Mouse (Mus musculus) thymus, postnatal 10 days (tissue): ENCODE results near the gene Ets1.
A peak's percentile ranks its signal among the peaks of the same experiment; 100 is the strongest.

Experiments used
- DNase-seq, 2 experiments: peaks; one replicate each; pipeline ENCODE4 v3.0.0; 2021; ENCODE audit warnings: low spot score in 2 of 2

Ets1 gene

GRCm38 (mm10) chr9:32710987-32711652, 75.1 kb downstream of the Ets1 start:
- DNase-seq = no peak

GRCm38 (mm10) chr9:32711768-32712167, 75.7 kb downstream of the Ets1 start:
- DNase-seq = no peak

DNA sequence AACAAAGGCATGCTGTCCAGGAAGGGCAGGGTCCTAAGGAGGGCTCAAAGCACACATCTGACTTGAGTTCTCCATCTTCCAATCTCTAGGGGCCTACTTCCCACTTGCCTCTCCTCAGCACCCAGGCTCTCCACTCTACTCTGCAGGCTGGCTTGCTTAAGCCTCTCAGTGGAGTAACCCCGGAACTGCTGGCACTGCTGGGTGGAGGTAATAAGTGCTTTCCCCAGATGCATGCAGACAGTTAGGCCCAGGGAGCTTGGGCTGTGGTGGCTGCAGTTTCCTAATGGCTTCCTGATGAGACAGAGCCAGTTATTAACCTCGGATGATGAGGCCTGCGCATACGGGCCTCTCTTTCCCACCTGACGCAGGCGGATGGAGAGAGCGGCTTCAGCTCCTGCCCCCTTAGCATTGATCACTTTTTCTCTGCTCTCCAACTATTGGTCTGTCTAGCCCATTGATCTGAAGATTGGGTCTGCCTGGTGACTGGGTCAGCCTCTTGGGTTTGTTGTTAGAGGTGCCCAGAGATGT, 76.4 kb downstream of the Ets1 start:
- no peak for DNase-seq

- no peak for DNase-seq
These were observed 77.1 kb downstream of the Ets1 start for GRCm38 (mm10) chr9:32713106-32713505.

GRCm38 (mm10) chr9:32713790-32714189, 77.8 kb downstream of the Ets1 start:
- no peak for DNase-seq

- DNase-seq = no peak
These were observed 78.5 kb downstream of the Ets1 start for GRCm38 (mm10) chr9:32714487-32714886.

DNA sequence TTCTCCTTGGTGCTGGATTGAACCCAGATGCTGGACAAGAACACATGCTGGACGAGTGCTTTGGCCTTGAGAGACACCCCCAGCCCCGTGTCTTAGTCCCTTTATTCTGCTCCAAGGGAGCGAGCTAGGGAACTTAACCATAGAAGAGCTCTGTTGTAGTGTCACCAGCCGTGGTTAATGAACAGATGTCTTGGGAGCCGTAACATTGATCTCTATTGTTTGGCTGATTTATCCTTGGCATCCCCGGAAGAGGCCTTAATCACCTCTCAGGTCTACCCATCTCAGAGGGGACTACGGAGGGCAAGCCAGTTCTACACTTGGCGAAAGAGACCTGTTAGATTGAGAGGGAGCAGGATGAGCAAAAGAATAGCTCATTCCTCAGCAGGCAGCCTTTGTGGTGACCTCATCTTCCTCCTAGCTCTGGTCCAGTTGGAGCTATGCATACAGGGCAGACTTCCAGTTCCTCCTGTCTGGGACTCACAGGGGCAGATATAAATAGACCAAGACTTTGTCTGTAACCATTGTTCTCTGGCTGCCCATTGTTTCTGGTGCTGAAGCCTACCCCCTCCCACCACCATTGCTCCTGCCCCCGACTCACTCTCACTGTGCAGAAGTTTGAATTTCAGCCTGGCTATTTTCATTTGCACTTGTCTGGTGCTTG, 79.9 kb downstream of the Ets1 start:
- DNase-seq = no peak

DNA sequence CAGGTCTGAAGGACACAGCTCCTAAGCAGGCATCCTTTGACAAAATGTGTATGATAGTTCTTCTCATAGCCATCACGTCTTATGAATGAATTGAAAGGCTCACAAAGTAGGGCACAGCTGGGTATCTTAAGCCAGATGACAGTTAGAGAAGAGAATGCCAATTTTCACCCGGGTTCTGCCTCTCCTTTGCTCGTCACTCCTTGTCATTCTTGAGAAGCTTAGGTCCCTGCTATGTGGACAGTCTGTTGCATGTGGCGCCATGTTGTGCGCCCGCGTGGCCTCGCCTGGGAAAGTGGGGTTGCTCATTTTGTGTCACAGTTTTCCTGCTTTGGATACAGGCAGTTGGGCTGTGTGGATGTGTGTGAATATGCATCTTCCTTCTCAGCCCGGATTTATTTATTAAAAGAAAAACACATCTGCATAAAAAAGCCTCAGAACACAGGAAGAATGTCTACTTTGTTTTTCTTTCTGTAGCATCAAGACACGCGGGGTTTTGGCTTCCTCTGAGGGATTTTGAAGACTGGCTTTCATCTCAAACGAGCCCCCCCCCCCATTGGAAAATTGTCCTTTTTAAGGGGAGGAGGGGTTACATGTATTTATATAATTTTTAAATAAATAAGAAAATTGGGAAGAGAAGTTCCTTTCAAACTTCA, 81.4 kb downstream of the Ets1 start:
- peak in 1 of 2 experiments; percentile 51 for DNase-seq

- no peak for DNase-seq
These were observed 82.2 kb downstream of the Ets1 start for GRCm38 (mm10) chr9:32717931-32718820.

GRCm38 (mm10) chr9:32718868-32719267, 82.8 kb downstream of the Ets1 start:
- DNase-seq = no peak

- DNase-seq = no peak
These were observed 83.9 kb downstream of the Ets1 start for GRCm38 (mm10) chr9:32719941-32720263.

DNA sequence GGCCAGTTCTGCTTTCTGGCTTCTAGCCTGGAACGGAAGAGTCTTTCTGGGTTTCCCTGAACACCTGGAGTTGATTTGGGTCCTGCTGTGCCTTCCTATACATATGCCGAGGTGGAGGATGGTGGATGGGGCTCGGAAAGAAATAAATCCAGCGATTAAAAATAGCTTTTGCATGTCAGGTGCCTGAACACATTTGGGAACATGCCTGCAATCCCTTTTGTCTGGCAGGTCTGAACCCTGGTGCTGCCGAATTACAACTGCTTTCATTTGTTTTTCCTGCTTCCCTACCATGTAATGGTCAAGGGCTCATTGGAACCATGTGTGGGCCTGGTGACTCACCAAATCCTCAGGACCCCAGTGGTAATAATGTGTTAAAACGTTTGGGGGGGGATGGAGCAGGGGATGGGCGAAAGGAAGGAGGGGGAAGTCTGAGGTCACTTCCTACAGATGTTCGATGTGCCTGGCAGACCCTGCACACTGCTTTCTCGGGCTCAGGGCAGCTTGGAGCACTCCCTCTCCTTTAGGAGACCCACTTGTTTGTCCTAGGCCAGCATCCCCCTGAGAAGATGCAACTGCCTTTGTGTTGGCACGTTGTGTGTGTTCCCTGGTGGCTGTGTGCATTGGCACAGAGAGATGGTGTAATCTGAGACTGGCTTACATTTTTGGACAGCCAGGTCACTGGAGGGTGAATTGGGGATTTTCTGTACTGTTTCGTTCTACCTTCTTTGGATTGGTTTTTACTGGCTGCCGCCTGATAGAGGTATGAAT, 84.4 kb downstream of the Ets1 start:
- no peak for DNase-seq

DNA sequence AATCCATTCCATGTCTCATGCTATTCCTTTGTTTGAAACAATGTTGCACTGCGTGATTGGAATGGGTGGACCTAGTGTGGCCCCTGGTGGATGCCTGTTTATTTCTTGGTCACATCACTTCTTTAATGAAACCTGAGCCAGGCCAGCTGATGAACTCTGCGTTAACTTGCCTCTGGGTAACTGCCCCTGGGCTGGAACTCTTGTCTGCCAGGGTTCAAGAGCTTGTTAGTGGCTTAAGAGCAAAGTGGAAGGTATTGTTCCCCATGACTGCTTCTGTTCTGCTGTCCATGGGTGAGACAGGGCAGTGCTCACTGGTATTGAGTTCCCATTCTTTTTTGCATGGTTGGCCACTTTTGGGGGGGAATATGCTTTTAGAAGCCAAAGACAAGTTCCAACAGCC, 85.1 kb downstream of the Ets1 start:
- DNase-seq = no peak

DNA sequence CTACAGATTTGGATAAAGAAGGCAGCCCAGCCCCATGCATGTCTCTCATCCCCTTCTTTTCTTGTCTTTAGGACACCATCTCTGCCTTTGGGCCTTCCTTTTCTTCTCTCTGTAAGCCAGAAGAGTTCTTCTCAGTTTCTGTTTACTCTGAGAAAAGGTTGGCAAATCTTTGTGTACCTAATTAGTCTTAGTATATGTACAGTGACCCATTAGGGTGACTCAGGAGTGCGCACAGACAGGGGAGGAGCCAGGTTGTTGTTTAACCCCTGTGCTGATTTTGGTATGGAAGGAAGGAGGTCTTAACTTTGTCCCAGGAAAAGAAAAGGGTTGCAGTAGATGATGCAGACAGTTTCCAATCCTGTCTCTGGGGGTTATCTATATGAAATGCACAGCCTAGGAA, 86.2 kb downstream of the Ets1 start:
- no peak for DNase-seq

- no peak for DNase-seq
These were observed 86.9 kb downstream of the Ets1 start for GRCm38 (mm10) chr9:32722969-32723368.

- no peak for DNase-seq
These were observed 88.3 kb downstream of the Ets1 start for GRCm38 (mm10) chr9:32724131-32724825.

GRCm38 (mm10) chr9:32725902-32726301, 89.9 kb downstream of the Ets1 start:
- DNase-seq = no peak

- DNase-seq = no peak
These were observed 90.6 kb downstream of the Ets1 start for GRCm38 (mm10) chr9:32726595-32726994.

- DNase-seq = no peak
These were observed 91.0 kb downstream of the Ets1 start for GRCm38 (mm10) chr9:32727058-32727457.

DNA sequence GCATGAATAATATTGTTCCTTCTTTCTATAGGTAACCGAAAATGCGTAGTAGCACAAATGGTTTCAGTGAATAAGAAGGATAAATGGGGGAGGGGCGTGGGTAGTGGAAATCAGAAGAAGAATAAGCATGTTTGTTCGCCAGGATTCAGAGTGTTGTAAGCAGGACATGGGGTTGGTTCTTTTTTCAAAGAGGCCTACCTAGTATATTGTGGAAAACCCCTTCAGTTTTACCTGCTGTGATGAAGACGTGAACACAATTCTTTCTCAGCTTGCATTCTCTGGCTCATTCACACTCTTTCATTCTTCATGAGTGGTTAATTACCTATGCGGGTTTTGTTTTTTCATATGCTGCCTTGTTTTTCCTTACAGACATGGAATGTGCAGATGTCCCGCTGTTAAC, 92.3 kb downstream of the Ets1 start:
- DNase-seq = no peak

DNA sequence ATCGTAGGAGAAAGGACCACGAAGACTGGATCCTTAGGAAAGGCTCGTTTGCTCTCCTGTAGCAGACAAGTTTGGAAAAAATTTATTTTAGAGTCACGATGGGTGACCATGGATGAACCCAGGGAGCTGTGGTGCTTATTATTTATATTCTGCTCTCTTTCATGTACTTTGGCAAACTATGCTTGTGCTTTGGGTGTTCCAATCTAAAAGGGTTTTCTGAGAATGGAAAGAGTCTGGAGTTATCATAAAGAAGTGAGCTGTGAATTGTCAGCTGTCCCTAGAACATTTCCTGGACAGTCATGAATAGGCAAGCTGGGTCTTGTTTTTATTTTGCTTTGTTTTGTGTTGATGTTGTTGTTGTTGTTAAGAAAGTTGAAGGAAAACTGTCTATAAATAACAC, 92.8 kb downstream of the Ets1 start:
- no peak for DNase-seq
